Mouse (Mus musculus) heart, adult 2 months (tissue): Measurements from ENCODE around the gene Galnt7.

ENCODE experiments used
- CTCF ChIP-seq: fragments of 200-600 bp; IDR thresholded peaks from 2 replicates; pipeline ENCODE4 v1.8.1; 2022; ENCODE audit warnings: antibody characterized with exemption, mild to moderate bottlenecking, moderate library complexity
- EP300 ChIP-seq: fragments of 200-500 bp; IDR thresholded peaks from 2 replicates; pipeline ENCODE4 v1.6.1; 2011; ENCODE audit warnings: low read depth, low read length, control low read depth; ENCODE audit not compliant: insufficient read depth
- POLR2A ChIP-seq: fragments of 200-500 bp; IDR thresholded peaks from 2 replicates; pipeline ENCODE4 v1.6.1; 2011; ENCODE audit warnings: mild to moderate bottlenecking, low read depth, low read length, control low read depth; ENCODE audit not compliant: insufficient read depth

GRCm38 (mm10) chr8:57688633-57689032 is 35.8 kb upstream of the Galnt7 start:
- TF ChIP-seq EP300 (no peak), CTCF (no peak), POLR2A (no peak)
